Mouse (Mus musculus): ENCODE results near the gene Rcc2. TPM values are rescaled to one million over a fixed set of nuclear protein-coding genes. Genes with fewer than 3 reads are reported as not detected.

The Rcc2 gene
- total and polyA plus RNA-seq, 3 experiments, result 254 to 427 (median 270) TPM

- no peak for TF ChIP-seq POLR2AphosphoS2 (IDR thresholded peaks at IDR 0.05; ENCODE audit: low read length)
- no peak for TF ChIP-seq ZMIZ1 (IDR thresholded peaks at IDR 0.05; ENCODE audit: low read depth, low read length)
These were observed 4.4 kb upstream of the Rcc2 start (continued) for GRCm38 (mm10) chr4:140695675-140696585.

- H3K9me3 ChIP-seq (replicated peaks; ENCODE audit: insufficient read depth, low read length), result no peaks in the 10 kb centered on the region
- H3K27ac ChIP-seq (ENCODE audit: control insufficient read depth, low read depth, low read length), result peak overlapping the region; percentile 99
- H3K9ac ChIP-seq (ENCODE audit: control insufficient read depth, low read depth, low read length, poor library complexity, severe bottlenecking), result peak overlapping the region; percentile 91
- peaks cover 8 to 36% of the 10 kb centered on the region in 2 experiments; a peak in 3 of 4 replicates for H3K4me1 ChIP-seq (ENCODE audit: control insufficient read depth in 1 of 2, insufficient read depth in 2 of 2, low read length in 2 of 2)
- peak overlapping the region; percentile 70 to 91 for H3K4me3 ChIP-seq (ENCODE audit: control insufficient read depth in 1 of 2, insufficient read depth in 1 of 2, low read depth in 2 of 2, low read length in 2 of 2)
- peaks cover 4 to 37% of the 10 kb centered on the region in 2 experiments for H3K36me3 ChIP-seq (ENCODE audit: control insufficient read depth in 1 of 2, insufficient read depth in 2 of 2, low read length in 2 of 2)
- H3K27me3 ChIP-seq (ENCODE audit: control insufficient read depth in 1 of 2, insufficient read depth in 2 of 2, low read length in 2 of 2), result no peaks in the 10 kb centered on the region
- peak; percentile 97 for DNase-seq (ENCODE audit: low read depth, low spot score)
- peaks cover 43% of the 10 kb centered on the region for H3K79me2 ChIP-seq (ENCODE audit: control insufficient read depth, insufficient read depth, low read length, poor library complexity)
- TF ChIP-seq HCFC1 (IDR thresholded peaks at IDR 0.05; ENCODE audit: low read depth, low read length) (peak; percentile 82), ZKSCAN1 (IDR thresholded peaks at IDR 0.05; ENCODE audit: low read depth, low read length) (no peak), USF1 (IDR thresholded peaks at IDR 0.05; ENCODE audit: low read depth, low read length) (peak; percentile 80), RAD21 (IDR thresholded peaks at IDR 0.05; ENCODE audit: low read depth, low read length) (no peak), SIN3A (IDR thresholded peaks at IDR 0.05; ENCODE audit: low read length) (peak; percentile 86), ELF1 (IDR thresholded peaks at IDR 0.05; ENCODE audit: low read depth, low read length) (peak; percentile 80), ETS1 (IDR thresholded peaks at IDR 0.05; ENCODE audit: low read depth, low read length) (peak; percentile 85), MAX (IDR thresholded peaks at IDR 0.05; ENCODE audit: low read length) (peak; percentile 96), ZMIZ1 (IDR thresholded peaks at IDR 0.05; ENCODE audit: low read depth, low read length) (peak; percentile 97; the same call in 1 of the 2 replicates), EP300 (IDR thresholded peaks at IDR 0.05; ENCODE audit: low read depth in 1 of 2, low read length in 2 of 2) (peak in 1 of 2 experiments; percentile 78; a peak in 2 of 4 replicates), KAT2A (conservative IDR thresholded peaks at IDR 0.05; ENCODE audit: low read depth, low read length) (no peak), MYC (IDR thresholded peaks at IDR 0.05; ENCODE audit: low read depth, low read length) (peak; percentile 99), TBP (IDR thresholded peaks at IDR 0.05; ENCODE audit: low read depth, low read length) (peak; percentile 98), GATA1 (IDR thresholded peaks at IDR 0.05; ENCODE audit: low read depth, low read length) (no peak), MXI1 (IDR thresholded peaks at IDR 0.05; ENCODE audit: low read depth, low read length) (peak; percentile 87), USF2 (IDR thresholded peaks at IDR 0.05; ENCODE audit: borderline replicate concordance in 1 of 2, insufficient read depth in 1 of 2, low read depth in 1 of 2, low read length in 2 of 2) (no peak), RCOR1 (IDR thresholded peaks at IDR 0.05; ENCODE audit: low read depth, low read length) (0 out of 2 replicates have a peak, but pooled peaks have one; percentile 3), POLR2A (IDR thresholded peaks at IDR 0.05; ENCODE audit: control insufficient read depth in 1 of 2, insufficient read depth in 1 of 2, low read depth in 1 of 2, low read length in 2 of 2, poor library complexity in 1 of 2) (peak; percentile 72 to 97), ZNF384 (IDR thresholded peaks at IDR 0.05; ENCODE audit: low read depth, low read length) (no peak), MAFK (IDR thresholded peaks at IDR 0.05; ENCODE audit: borderline replicate concordance, low read depth, low read length) (no peak), NRF1 (IDR thresholded peaks at IDR 0.05; ENCODE audit: insufficient read depth, low read depth, low read length, poor library complexity, severe bottlenecking) (peak; percentile 64), POLR2AphosphoS2 (IDR thresholded peaks at IDR 0.05; ENCODE audit: low read length) (peak; percentile 97), POLR2AphosphoS5 (IDR thresholded peaks at IDR 0.05; ENCODE audit: borderline replicate concordance, low read depth, low read length) (no peak; the same call in 1 of the 2 replicates), BHLHE40 (IDR thresholded peaks at IDR 0.05; ENCODE audit: borderline replicate concordance, low read depth, low read length) (no peak; the same call in 1 of the 2 replicates), CTCF (IDR thresholded peaks at IDR 0.05 in 2 of 3, conservative IDR thresholded peaks at IDR 0.05 in 1 of 3; ENCODE audit: control insufficient read depth in 1 of 3, insufficient read depth in 1 of 3, low read depth in 2 of 3, low read length in 3 of 3, poor library complexity in 1 of 3, severe bottlenecking in 1 of 3) (no peak), SMC3 (IDR thresholded peaks at IDR 0.05; ENCODE audit: low read depth, low read length) (no peak), TCF12 (IDR thresholded peaks at IDR 0.05; ENCODE audit: low read depth, low read length) (peak; percentile 68), UBTF (IDR thresholded peaks at IDR 0.05; ENCODE audit: borderline replicate concordance, insufficient read depth, low read depth, low read length) (no peak), ZC3H11A (IDR thresholded peaks at IDR 0.05; ENCODE audit: low read depth, low read length) (no peak), MYB (IDR thresholded peaks at IDR 0.05; ENCODE audit: low read depth, low read length) (no peak; the same call in 1 of the 2 replicates), TAL1 (IDR thresholded peaks at IDR 0.05; ENCODE audit: low read length) (0 out of 2 replicates have a peak, but pooled peaks have one; percentile 4)
These were observed 757 bp upstream of the Rcc2 start for GRCm38 (mm10) chr4:140699441-140700127.
